Mouse (Mus musculus): ENCODE measurements at regions not wholly inside any gene's neighbourhood (a gene's known extent, or its start where the extent isn't known, plus 50 kb on each side); places are given as distances from the start of the nearest gene placed in this dataset.

- no peak for DNase-seq (ENCODE audit: low spot score)
Measured at GRCm38 (mm10) chr11:33061570-33061969, 85.6 kb downstream of the Fgf18 start.

- DNase-seq (ENCODE audit: low spot score) = no peak
Measured at GRCm38 (mm10) chr11:33060352-33060751, 86.8 kb downstream of the Fgf18 start.

- no peak for DNase-seq (ENCODE audit: low spot score)
Measured at GRCm38 (mm10) chr11:33050216-33050615, 97.0 kb downstream of the Fgf18 start.

GRCm38 (mm10) chr11:33039854-33040792 lies 107.1 kb downstream of the Fgf18 start:
- DNase-seq (ENCODE audit: low spot score) = no peak

GRCm38 (mm10) chr11:33036367-33036766 lies 110.8 kb downstream of the Fgf18 start:
- DNase-seq (ENCODE audit: low spot score) = no peak

GRCm38 (mm10) chr11:33028920-33029319 lies 118.3 kb downstream of the Fgf18 start:
- DNase-seq (ENCODE audit: low spot score) = no peak

GRCm38 (mm10) chr11:33027121-33027520 lies 120.1 kb downstream of the Fgf18 start:
- DNase-seq (ENCODE audit: low spot score) = no peak

GRCm38 (mm10) chr11:33013229-33014185 lies 133.7 kb downstream of the Fgf18 start:
- no peak for DNase-seq (ENCODE audit: low spot score)

- no peak for DNase-seq (ENCODE audit: low spot score)
Measured at GRCm38 (mm10) chr11:33012384-33013160, 134.6 kb downstream of the Fgf18 start.

- DNase-seq (ENCODE audit: low spot score) = no peak
Measured at GRCm38 (mm10) chr11:33008611-33009010, 138.6 kb downstream of the Fgf18 start.

- DNase-seq (ENCODE audit: low spot score) = no peak
Measured at GRCm38 (mm10) chr11:33007826-33008530, 139.2 kb downstream of the Fgf18 start.

- DNase-seq (ENCODE audit: low spot score) = no peak
Measured at GRCm38 (mm10) chr11:33007366-33007765, 139.8 kb downstream of the Fgf18 start.

GRCm38 (mm10) chr11:33005183-33005582 lies 142.0 kb downstream of the Fgf18 start:
- DNase-seq (ENCODE audit: low spot score) = no peak

GRCm38 (mm10) chr11:33004603-33005002 lies 142.6 kb downstream of the Fgf18 start:
- no peak for DNase-seq (ENCODE audit: low spot score)

- DNase-seq (ENCODE audit: low spot score) = no peak
Measured at GRCm38 (mm10) chr11:32999684-33000255, 147.4 kb downstream of the Fgf18 start.

GRCm38 (mm10) chr11:32998687-32999605 lies 148.3 kb downstream of the Fgf18 start:
- DNase-seq (ENCODE audit: low spot score) = no peak

GRCm38 (mm10) chr11:32994391-32994790 lies 152.8 kb downstream of the Fgf18 start:
- no peak for DNase-seq (ENCODE audit: low spot score)

GRCm38 (mm10) chr11:32993439-32993838 lies 153.8 kb downstream of the Fgf18 start:
- DNase-seq (ENCODE audit: low spot score) = no peak

- no peak for DNase-seq (ENCODE audit: low spot score)
Measured at GRCm38 (mm10) chr11:32991036-32991616, 156.1 kb downstream of the Fgf18 start.

Data from ovary, adult 18-20 months (tissue).